Mouse (Mus musculus) hindbrain, embryonic 15.5 days (tissue): Measurements from ENCODE around the gene Lztfl1. TPM values are rescaled to one million over a fixed set of nuclear protein-coding genes. Genes with fewer than 3 reads are reported as not detected.
A peak's percentile ranks its signal among the peaks of the same experiment; 100 is the strongest.

Source experiments
- ATAC-seq: fragments of 200-750 bp; cut with Nextera tagmentation; 2 replicates; pipeline ENCODE4 v1.8.0; 2017; ENCODE audit warnings: low read depth, moderate number of reproducible peaks, moderate TSS enrichment; ENCODE audit not compliant: low FRiP score
- H3K27ac ChIP-seq: fragments of 300-500 bp; sonication (generic); replicated peaks from 2 replicates; pipeline ENCODE4 v1.5.1; 2015; ENCODE audit warnings: mild to moderate bottlenecking, inconsistent platforms
- H3K27me3 ChIP-seq: fragments of 300-500 bp; sonication (generic); 2 replicates; pipeline ENCODE4 v1.6.1; 2015; ENCODE audit warnings: control low read depth, inconsistent platforms
- H3K36me3 ChIP-seq: fragments of 300-500 bp; sonication (generic); 2 replicates; pipeline ENCODE4 v1.6.1; 2015; ENCODE audit warnings: control low read depth, inconsistent platforms
- H3K4me1 ChIP-seq: fragments of 300-500 bp; sonication (generic); replicated peaks from 2 replicates; pipeline ENCODE4 v1.6.1; 2015; ENCODE audit warnings: control low read depth, inconsistent platforms
- H3K4me2 ChIP-seq: fragments of 300-500 bp; sonication (generic); 2 replicates; pipeline ENCODE4 v1.6.1; 2015; ENCODE audit warnings: moderate library complexity, mild to moderate bottlenecking, inconsistent platforms
- H3K4me3 ChIP-seq: fragments of 300-500 bp; sonication (generic); 2 replicates; pipeline ENCODE4 v1.5.1; 2015; ENCODE audit warnings: mild to moderate bottlenecking, inconsistent platforms
- H3K9ac ChIP-seq: fragments of 300-500 bp; sonication (generic); 2 replicates; pipeline ENCODE4 v1.6.1; 2015; ENCODE audit warnings: inconsistent platforms
- H3K9me3 ChIP-seq: fragments of 300-500 bp; sonication (generic); 2 replicates; pipeline ENCODE4 v1.6.1; 2016; ENCODE audit warnings: control low read depth, inconsistent platforms
- WGBS: fragments of 180-500 bp; shearing (Covaris S2); methylation state at CpG from one replicate; pipeline ENCODE4 v1.1.7; 2015; 5-methylcytosine and 5-hydroxymethylcytosine counted together
- polyA plus RNA-seq: library from polyadenylated mRNA; unstranded; fragments of >200 nt; fragmentation: Nextera tagmentation; extraction: Ambion mirVana; gene quantifications from 2 replicates; pipeline ENCODE4 v1.2.1, GENCODE M21; 2015

The Lztfl1 gene
- polyA plus RNA-seq, 1 experiment from 2014 or later = 44.2 TPM

GRCm38 (mm10) chr9:123734133-123734532 lies 16.6 kb upstream of the Lztfl1 start:
- ATAC-seq = no peak
- Histone ChIP-seq H3K4me2 (no peak overlapping the region), H3K36me3 (no peaks in the 10 kb centered on the region), H3K27ac (no peak overlapping the region), H3K9ac (no peak overlapping the region), H3K4me1 (no peaks in the 10 kb centered on the region), H3K9me3 (no peaks in the 10 kb centered on the region), H3K27me3 (no peaks in the 10 kb centered on the region), H3K4me3 (no peak overlapping the region)
- WGBS = 75% methylated on average over 3 of the region's 3 CpGs

DNA sequence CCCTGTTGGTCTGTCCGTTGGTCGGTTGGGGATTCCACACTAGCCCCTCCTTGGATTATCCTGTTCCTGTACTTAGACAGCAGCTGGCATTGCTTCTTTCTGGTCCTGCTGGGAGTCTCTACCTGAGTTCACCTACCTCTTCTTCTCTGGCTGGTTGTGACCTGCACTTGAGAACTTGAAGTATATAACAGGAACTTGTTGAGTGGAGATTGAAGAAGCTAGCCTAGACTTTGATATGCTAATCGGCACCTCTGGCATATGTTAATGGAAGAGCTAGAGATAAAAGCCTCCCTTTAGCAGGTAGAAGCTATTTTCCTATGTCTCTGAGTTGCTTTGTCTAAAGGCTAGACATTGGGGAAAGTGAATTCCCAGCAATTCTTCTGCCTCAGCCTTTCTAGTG lies 13.8 kb upstream of the Lztfl1 start:
- H3K9me3 ChIP-seq = no peaks in the 10 kb centered on the region
- ATAC-seq = no peak
- no peak overlapping the region for H3K27ac ChIP-seq

GRCm38 (mm10) chr9:123722737-123723493 lies 5.4 kb upstream of the Lztfl1 start:
- WGBS = 80% methylated on average over 2 of the region's 2 CpGs
- Histone ChIP-seq H3K27me3 (peaks cover 6% of the 10 kb centered on the region; the same call in 1 of the 2 replicates), H3K27ac (no peak overlapping the region), H3K9ac (no peak overlapping the region), H3K4me1 (peaks cover 2% of the 10 kb centered on the region; the same call in 1 of the 2 replicates), H3K9me3 (no peaks in the 10 kb centered on the region), H3K4me2 (no peak overlapping the region), H3K36me3 (no peaks in the 10 kb centered on the region), H3K4me3 (no peak overlapping the region)
- ATAC-seq = no peak

More for the DNA sequence above, 13.8 kb upstream of the Lztfl1 start:
- no peak overlapping the region for H3K9ac ChIP-seq
- H3K36me3 ChIP-seq = no peaks in the 10 kb centered on the region
- no peak overlapping the region for H3K4me2 ChIP-seq
- H3K4me1 ChIP-seq = no peaks in the 10 kb centered on the region
- no peaks in the 10 kb centered on the region for H3K27me3 ChIP-seq
- 78% methylated on average over 3 of the region's 3 CpGs for WGBS
- H3K4me3 ChIP-seq = no peak overlapping the region

DNA sequence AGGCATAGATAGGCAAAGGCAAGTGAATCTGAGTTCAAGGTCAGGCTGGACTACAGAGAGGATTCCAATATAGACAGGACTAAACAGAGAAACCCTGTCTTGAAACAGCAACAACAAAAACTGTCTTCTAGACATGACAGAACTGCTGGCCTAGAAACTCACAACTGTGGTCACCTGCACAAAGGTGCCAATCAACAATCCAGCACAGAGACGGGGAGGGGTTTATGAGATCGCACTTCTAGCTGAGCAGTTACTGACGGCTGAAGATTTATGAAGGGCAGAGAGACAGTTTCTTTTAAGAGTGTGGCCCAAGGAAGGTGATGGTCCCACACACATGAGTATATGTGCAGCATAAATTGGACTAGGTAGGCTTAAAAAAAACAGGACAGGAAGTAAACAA lies 1.2 kb downstream of the Lztfl1 start:
- peaks cover 3% of the 10 kb centered on the region; the same call in 1 of the 2 replicates for H3K27me3 ChIP-seq
- peaks cover 9% of the 10 kb centered on the region; the same call in 1 of the 2 replicates for H3K36me3 ChIP-seq
- H3K9ac ChIP-seq = no peak overlapping the region
- peak overlapping the region; percentile 100 for H3K4me3 ChIP-seq
- no peak overlapping the region for H3K27ac ChIP-seq
- WGBS = 70% methylated on average over 3 of the region's 3 CpGs
- peak overlapping the region; percentile 58 for H3K4me2 ChIP-seq
- no peak for ATAC-seq
- no peaks in the 10 kb centered on the region for H3K9me3 ChIP-seq
- H3K4me1 ChIP-seq = peaks cover 18% of the 10 kb centered on the region

GRCm38 (mm10) chr9:123713111-123713510 lies 4.4 kb downstream of the Lztfl1 start:
- peaks cover 28% of the 10 kb centered on the region for H3K36me3 ChIP-seq
- H3K4me3 ChIP-seq = no peak overlapping the region
- no peaks in the 10 kb centered on the region for H3K27me3 ChIP-seq
- H3K9ac ChIP-seq = no peak overlapping the region
- no peak overlapping the region for H3K27ac ChIP-seq
- 88% methylated on average over 2 of the region's 2 CpGs for WGBS
- no peaks in the 10 kb centered on the region for H3K9me3 ChIP-seq
- H3K4me1 ChIP-seq = peaks cover 17% of the 10 kb centered on the region
- ATAC-seq = no peak
- H3K4me2 ChIP-seq = no peak overlapping the region

GRCm38 (mm10) chr9:123709226-123709625 lies 8.3 kb downstream of the Lztfl1 start:
- no peak overlapping the region for H3K4me2 ChIP-seq
- 60% methylated on average over 2 of the region's 2 CpGs for WGBS
- no peak overlapping the region for H3K27ac ChIP-seq
- no peaks in the 10 kb centered on the region for H3K27me3 ChIP-seq
- ATAC-seq = no peak
- H3K9ac ChIP-seq = no peak overlapping the region
- H3K36me3 ChIP-seq = peaks cover 49% of the 10 kb centered on the region
- no peaks in the 10 kb centered on the region for H3K4me1 ChIP-seq
- H3K4me3 ChIP-seq = no peak overlapping the region
- H3K9me3 ChIP-seq = no peaks in the 10 kb centered on the region

GRCm38 (mm10) chr9:123701822-123702221 lies 15.7 kb downstream of the Lztfl1 start:
- peaks cover 42% of the 10 kb centered on the region for H3K36me3 ChIP-seq
- no peaks in the 10 kb centered on the region for H3K4me1 ChIP-seq
- no peak overlapping the region for H3K4me2 ChIP-seq
- H3K4me3 ChIP-seq = no peak overlapping the region
- H3K9me3 ChIP-seq = no peaks in the 10 kb centered on the region
- no peak overlapping the region for H3K27ac ChIP-seq
- H3K9ac ChIP-seq = no peak overlapping the region
- no peaks in the 10 kb centered on the region for H3K27me3 ChIP-seq
- WGBS = 88% methylated on average over 5 of the region's 5 CpGs
- no peak for ATAC-seq

DNA sequence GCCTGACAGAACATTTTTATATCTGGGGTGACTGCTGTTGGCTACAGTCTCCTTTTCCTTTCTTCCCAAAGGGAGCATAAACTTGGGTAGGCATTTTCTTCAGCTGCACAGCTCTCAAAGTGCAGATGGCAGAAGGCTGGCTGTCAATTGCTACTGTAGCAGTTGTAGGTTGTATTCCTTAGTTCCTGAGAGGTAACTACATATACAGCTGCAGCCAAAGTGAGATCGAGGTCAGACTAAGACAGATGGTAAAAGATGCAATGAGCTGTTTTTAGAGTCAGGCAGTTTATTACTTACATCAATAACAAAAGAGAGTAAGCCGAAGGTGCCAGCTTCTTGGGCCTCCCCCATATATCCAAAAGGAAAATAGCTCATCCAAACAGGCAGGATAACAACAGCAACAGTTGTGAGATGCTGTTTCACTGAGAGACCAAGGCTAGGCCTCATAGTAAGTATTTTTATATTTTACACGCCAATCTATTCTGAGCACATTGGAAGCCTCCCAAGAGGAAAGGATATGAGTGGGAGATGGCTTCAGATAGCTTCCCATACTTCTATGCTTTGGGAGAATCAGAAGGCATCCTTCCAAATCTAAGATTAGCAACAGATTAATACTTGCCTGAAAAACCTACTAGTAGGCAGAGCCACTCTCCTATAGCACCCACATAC lies 21.7 kb downstream of the Lztfl1 start:
- 93% methylated on average over 3 of the region's 3 CpGs for WGBS
- H3K27ac ChIP-seq = no peak overlapping the region
- H3K9me3 ChIP-seq = no peaks in the 10 kb centered on the region
- H3K4me3 ChIP-seq = no peak overlapping the region
- H3K9ac ChIP-seq = no peak overlapping the region
- H3K4me2 ChIP-seq = no peak overlapping the region
- peaks cover 16% of the 10 kb centered on the region for H3K36me3 ChIP-seq
- H3K27me3 ChIP-seq = no peaks in the 10 kb centered on the region
- ATAC-seq = no peak
- H3K4me1 ChIP-seq = no peaks in the 10 kb centered on the region

DNA sequence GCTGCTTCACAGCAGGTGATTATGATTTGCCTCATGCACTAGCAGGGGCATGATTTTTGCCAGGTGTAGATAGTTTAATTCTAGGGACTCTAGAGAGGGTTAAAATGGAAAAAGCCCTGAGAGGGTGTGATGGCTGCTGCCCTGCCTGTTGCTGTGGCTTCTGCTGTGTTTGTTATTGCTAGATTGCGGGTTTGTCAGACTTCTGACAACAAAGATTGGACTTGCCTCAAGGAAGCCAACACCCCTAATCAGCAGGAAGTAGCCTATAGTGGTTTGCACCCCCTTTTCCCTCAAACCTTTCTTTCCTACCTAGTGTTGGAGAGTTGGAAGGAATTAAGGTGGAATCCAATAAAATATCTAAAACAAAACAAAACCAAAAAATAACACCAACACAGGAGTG lies 29.3 kb downstream of the Lztfl1 start:
- no peak overlapping the region for H3K27ac ChIP-seq
- H3K4me2 ChIP-seq = no peak overlapping the region
- ATAC-seq = no peak
- no peaks in the 10 kb centered on the region for H3K4me1 ChIP-seq
- H3K27me3 ChIP-seq = no peaks in the 10 kb centered on the region
- no peaks in the 10 kb centered on the region for H3K9me3 ChIP-seq
- no peaks in the 10 kb centered on the region; the same call in 1 of the 2 replicates for H3K36me3 ChIP-seq
- H3K9ac ChIP-seq = no peak overlapping the region
- H3K4me3 ChIP-seq = no peak overlapping the region
- 81% methylated on average over 1 of the region's 1 CpGs for WGBS

DNA sequence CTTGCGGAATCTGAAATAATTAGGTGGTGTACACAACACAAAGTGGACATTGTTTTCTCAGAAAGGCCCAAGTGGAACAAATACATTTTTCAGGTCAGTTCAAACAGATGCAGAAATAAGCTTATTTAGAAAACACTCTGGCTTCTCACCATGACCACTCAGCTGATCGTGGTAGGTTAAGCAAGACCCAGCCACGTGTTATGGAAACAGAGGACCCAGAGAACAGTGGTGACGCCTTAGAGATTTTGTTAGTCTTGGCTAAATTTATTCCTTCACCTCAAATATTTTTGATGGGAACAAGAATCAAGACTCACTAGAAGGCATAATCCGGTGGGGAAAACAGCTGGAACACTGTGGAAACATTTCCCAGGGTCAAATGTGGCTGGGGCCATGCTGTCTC lies 31.3 kb downstream of the Lztfl1 start:
- no peaks in the 10 kb centered on the region for H3K36me3 ChIP-seq
- no peak overlapping the region for H3K27ac ChIP-seq
- H3K4me2 ChIP-seq = no peak overlapping the region
- 65% methylated on average over 5 of the region's 5 CpGs for WGBS
- no peaks in the 10 kb centered on the region for H3K4me1 ChIP-seq
- no peak overlapping the region for H3K9ac ChIP-seq
- no peak for ATAC-seq
- H3K27me3 ChIP-seq = no peaks in the 10 kb centered on the region
- no peaks in the 10 kb centered on the region for H3K9me3 ChIP-seq
- no peak overlapping the region for H3K4me3 ChIP-seq

- 63% methylated on average over 3 of the region's 3 CpGs for WGBS
- Histone ChIP-seq H3K9ac (no peak overlapping the region), H3K9me3 (no peaks in the 10 kb centered on the region), H3K27me3 (peaks cover 18% of the 10 kb centered on the region), H3K4me1 (peaks cover 3% of the 10 kb centered on the region), H3K36me3 (no peaks in the 10 kb centered on the region), H3K4me2 (no peak overlapping the region), H3K27ac (no peak overlapping the region), H3K4me3 (no peak overlapping the region)
- no peak for ATAC-seq
These were observed 33.8 kb downstream of the Lztfl1 start for GRCm38 (mm10) chr9:123683704-123684103.

DNA sequence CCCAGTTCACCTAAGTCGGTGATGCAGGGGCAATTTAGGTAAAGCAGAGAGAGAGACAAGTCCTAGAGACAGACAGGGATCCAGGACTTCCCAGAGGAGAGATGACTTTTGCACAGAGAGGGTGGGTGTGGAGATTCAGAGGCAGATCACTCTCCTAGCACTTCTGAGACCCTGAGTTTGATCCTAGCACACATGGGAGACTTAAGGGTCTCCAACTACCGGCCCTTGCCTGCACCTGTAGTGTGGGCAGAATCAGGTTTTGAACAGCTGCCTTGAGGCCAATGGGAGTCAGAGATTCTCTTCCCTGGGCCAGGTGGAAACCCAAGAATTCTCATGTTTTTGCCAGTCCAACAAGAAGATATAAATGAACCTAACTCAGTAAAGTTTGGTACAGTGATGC lies 38.3 kb downstream of the Lztfl1 start:
- Histone ChIP-seq H3K36me3 (no peaks in the 10 kb centered on the region), H3K4me2 (peak overlapping the region; percentile 83), H3K4me1 (peaks cover 12% of the 10 kb centered on the region), H3K27ac (no peak overlapping the region), H3K9me3 (no peaks in the 10 kb centered on the region), H3K4me3 (peak overlapping the region; percentile 48), H3K27me3 (peaks cover 57% of the 10 kb centered on the region), H3K9ac (no peak overlapping the region)
- ATAC-seq = no peak
- WGBS = 30% methylated on average over 2 of the region's 2 CpGs
